Mouse (Mus musculus) heart, adult 2 months (tissue): Measurements from ENCODE around the gene Tsks. TPM values are rescaled to one million over a fixed set of nuclear protein-coding genes. Genes with fewer than 3 reads are reported as not detected.

Source experiments
- DNase-seq, 2 experiments: peaks; one replicate each; pipeline ENCODE4 v3.0.0; 2021
- H3K27ac ChIP-seq: fragments of 200-600 bp; 2 replicates; pipeline ENCODE4 v1.8.1; 2022
- H3K27me3 ChIP-seq: fragments of 200-500 bp; 2 replicates; pipeline ENCODE4 v1.6.1; 2012; ENCODE audit warnings: mild to moderate bottlenecking, low read length, inconsistent platforms, mixed read lengths; ENCODE audit not compliant: control insufficient read depth, insufficient read depth
- H3K36me3 ChIP-seq: fragments of 200-500 bp; 2 replicates; pipeline ENCODE4 v1.6.1; 2012; ENCODE audit warnings: low read length, inconsistent platforms; ENCODE audit not compliant: control insufficient read depth, insufficient read depth
- H3K4me1 ChIP-seq: fragments of 200-500 bp; 2 replicates; pipeline ENCODE4 v1.6.1; 2011; ENCODE audit warnings: low read length; ENCODE audit not compliant: control insufficient read depth, insufficient read depth
- H3K4me3 ChIP-seq: fragments of 200-600 bp; 2 replicates; pipeline ENCODE4 v1.8.1; 2022
- H3K79me2 ChIP-seq: fragments of 200-500 bp; replicated peaks from 2 replicates; pipeline ENCODE4 v1.6.1; 2012; ENCODE audit warnings: mild to moderate bottlenecking, inconsistent platforms, low read length, moderate library complexity, mixed read lengths; ENCODE audit not compliant: control insufficient read depth, insufficient read depth
- H3K9ac ChIP-seq: fragments of 200-500 bp; 2 replicates; pipeline ENCODE4 v1.6.1; 2012; ENCODE audit warnings: low read depth, mild to moderate bottlenecking, control low read depth, inconsistent platforms, low read length, mixed read lengths
- CTCF ChIP-seq: fragments of 200-600 bp; IDR thresholded peaks from 2 replicates; pipeline ENCODE4 v1.8.1; 2022; ENCODE audit warnings: antibody characterized with exemption, mild to moderate bottlenecking, moderate library complexity
- EP300 ChIP-seq: fragments of 200-500 bp; IDR thresholded peaks from 2 replicates; pipeline ENCODE4 v1.6.1; 2011; ENCODE audit warnings: low read depth, low read length, control low read depth; ENCODE audit not compliant: insufficient read depth
- POLR2A ChIP-seq: fragments of 200-500 bp; IDR thresholded peaks from 2 replicates; pipeline ENCODE4 v1.6.1; 2011; ENCODE audit warnings: mild to moderate bottlenecking, low read depth, low read length, control low read depth; ENCODE audit not compliant: insufficient read depth
- WGBS: fragments of 180-500 bp; shearing (Covaris S2); methylation state at CpG from one replicate; pipeline ENCODE4 v1.1.7; 2018; 5-methylcytosine and 5-hydroxymethylcytosine counted together
- intact Hi-C: fragments of 180-260 bp; cut with DNase I; formaldehyde crosslinking; loops from one replicate; pipeline ENCODE4 v1.15.1; 2025
- polyA plus RNA-seq: library from polyadenylated mRNA; depleted of rRNA; stranded (reverse); fragments of >200 nt; gene quantifications from 2 replicates; pipeline ENCODE4 v1.2.3, GENCODE M21; 2012
- total RNA-seq, 2 experiments: library from RNA; stranded (reverse); gene quantifications; 2 replicates each; pipeline ENCODE4 v1.2.3; 2021

Gene Tsks
- total and polyA plus RNA-seq, 3 experiments: 1.5 TPM; not detected in 2

DNA sequence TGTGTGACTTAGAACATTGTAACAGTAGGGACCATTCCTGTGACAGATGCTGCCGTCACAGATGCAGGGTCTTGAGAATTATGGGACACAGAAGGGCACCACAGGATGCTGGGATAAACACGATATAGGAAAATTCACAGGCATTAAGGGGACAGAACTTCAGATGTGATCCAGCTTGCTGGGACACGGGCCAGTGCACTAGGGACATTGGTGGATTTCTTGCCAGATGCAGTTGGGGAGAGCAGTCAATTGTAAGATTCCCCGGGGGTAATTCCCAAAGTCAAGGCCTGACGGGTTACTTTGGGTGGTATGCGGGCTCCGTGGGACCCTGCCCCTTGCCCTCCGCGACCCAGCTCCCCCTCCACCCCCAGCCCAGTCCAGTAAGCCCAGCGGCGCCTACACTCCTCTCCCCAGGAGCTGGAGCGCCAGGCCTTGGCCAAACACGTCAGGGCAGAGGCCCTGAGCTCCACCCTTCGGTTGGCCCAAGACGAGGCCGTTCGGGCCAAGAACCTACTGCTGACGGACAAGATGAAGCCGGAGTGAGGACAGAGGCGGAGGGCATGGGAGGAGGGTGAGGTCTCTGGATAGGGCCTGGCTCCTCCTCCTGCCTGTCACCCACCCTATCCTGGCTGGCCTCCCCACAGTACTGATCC lies 14.3 kb downstream of the Tsks start:
- DNase-seq: peak; percentile 71 to 80
- 63% methylated on average over 20 of the region's 20 CpGs for WGBS
- TF ChIP-seq EP300 (no peak), CTCF (no peak), POLR2A (no peak)
- intact Hi-C loops: loop anchor here (5.0 kb wide), 2 partner anchors 35 to 230 kb away; no protein-coding TSS in a partner anchor
- Histone ChIP-seq H3K27me3 (no peaks in the 10 kb centered on the region), H3K9ac (no peak overlapping the region), H3K36me3 (no peaks in the 10 kb centered on the region), H3K27ac (peak overlapping the region; percentile 36; the same call in 1 of the 2 replicates), H3K4me3 (no peak overlapping the region), H3K79me2 (no peaks in the 10 kb centered on the region), H3K4me1 (peaks cover 1% of the 10 kb centered on the region)

- H3K79me2 ChIP-seq: no peaks in the 10 kb centered on the region
- intact Hi-C loops: loop anchor here (5.0 kb wide), 2 partner anchors 36 to 231 kb away; no protein-coding TSS in a partner anchor
- H3K9ac ChIP-seq: no peak overlapping the region
- peak; percentile 83 for TF ChIP-seq CTCF
- TF ChIP-seq EP300: no peak
- no peaks in the 10 kb centered on the region for H3K27me3 ChIP-seq
- no peaks in the 10 kb centered on the region for H3K36me3 ChIP-seq
- DNase-seq: peak in 1 of 2 experiments; percentile 52
- H3K27ac ChIP-seq: no peak overlapping the region
- no peaks in the 10 kb centered on the region; the same call in 1 of the 2 replicates for H3K4me1 ChIP-seq
- 45% methylated on average over 7 of the region's 7 CpGs for WGBS
- no peak overlapping the region for H3K4me3 ChIP-seq
These were observed 15.2 kb downstream of the Tsks start for GRCm38 (mm10) chr7:44958208-44958607.

GRCm38 (mm10) chr7:44959281-44959680 lies 16.3 kb downstream of the Tsks start:
- no peak overlapping the region for H3K9ac ChIP-seq
- no peaks in the 10 kb centered on the region for H3K36me3 ChIP-seq
- intact Hi-C loops: loop anchor here (5.0 kb wide), 2 partner anchors 37 to 232 kb away; no protein-coding TSS in a partner anchor
- WGBS: 70% methylated on average over 8 of the region's 8 CpGs
- no peaks in the 10 kb centered on the region for H3K27me3 ChIP-seq
- no peaks in the 10 kb centered on the region; the same call in 1 of the 2 replicates for H3K4me1 ChIP-seq
- H3K79me2 ChIP-seq: no peaks in the 10 kb centered on the region
- no peak overlapping the region for H3K4me3 ChIP-seq
- no peak for DNase-seq
- TF ChIP-seq CTCF (no peak), POLR2A (no peak), EP300 (no peak)
- H3K27ac ChIP-seq: no peak overlapping the region

- no peak overlapping the region for H3K4me3 ChIP-seq
These were observed 17.0 kb downstream of the Tsks start for GRCm38 (mm10) chr7:44959874-44960511.

GRCm38 (mm10) chr7:44960512-44960910 lies 17.5 kb downstream of the Tsks start:
- no peak for DNase-seq
- Histone ChIP-seq H3K4me3 (no peak overlapping the region), H3K9ac (no peak overlapping the region), H3K27me3 (no peaks in the 10 kb centered on the region), H3K4me1 (no peaks in the 10 kb centered on the region; the same call in 1 of the 2 replicates), H3K36me3 (no peaks in the 10 kb centered on the region), H3K79me2 (no peaks in the 10 kb centered on the region), H3K27ac (no peak overlapping the region)
- 84% methylated on average over 13 of the region's 13 CpGs for WGBS
- TF ChIP-seq CTCF (no peak), POLR2A (no peak), EP300 (no peak)
- intact Hi-C loops: no loop called here

More at GRCm38 (mm10) chr7:44959874-44960511, 17.0 kb downstream of the Tsks start:
- intact Hi-C loops: loop anchor here (5.0 kb wide), 2 partner anchors 38 to 233 kb away; no protein-coding TSS in a partner anchor
- Histone ChIP-seq H3K27ac (no peak overlapping the region), H3K36me3 (no peaks in the 10 kb centered on the region), H3K9ac (no peak overlapping the region), H3K4me1 (no peaks in the 10 kb centered on the region; the same call in 1 of the 2 replicates), H3K27me3 (no peaks in the 10 kb centered on the region), H3K79me2 (no peaks in the 10 kb centered on the region)
- TF ChIP-seq EP300 (no peak), POLR2A (no peak), CTCF (no peak)
- no peak for DNase-seq
- 82% methylated on average over 10 of the region's 10 CpGs for WGBS

GRCm38 (mm10) chr7:44962337-44962736 lies 19.3 kb downstream of the Tsks start:
- H3K27me3 ChIP-seq: no peaks in the 10 kb centered on the region
- intact Hi-C loops: no loop called here
- no peaks in the 10 kb centered on the region for H3K79me2 ChIP-seq
- TF ChIP-seq CTCF (no peak), EP300 (no peak), POLR2A (no peak)
- H3K27ac ChIP-seq: no peak overlapping the region
- H3K4me3 ChIP-seq: no peak overlapping the region
- H3K9ac ChIP-seq: no peak overlapping the region
- no peaks in the 10 kb centered on the region for H3K36me3 ChIP-seq
- WGBS: 70% methylated on average over 8 of the region's 8 CpGs
- no peaks in the 10 kb centered on the region for H3K4me1 ChIP-seq
- DNase-seq: no peak
